Mouse (Mus musculus): ENCODE data around the gene Tet3. TPM values are rescaled to one million over a fixed set of nuclear protein-coding genes. Genes with fewer than 3 reads are reported as not detected.

Gene Tet3
- polyA plus RNA-seq, 1 experiment, result 2.0 TPM

DNA sequence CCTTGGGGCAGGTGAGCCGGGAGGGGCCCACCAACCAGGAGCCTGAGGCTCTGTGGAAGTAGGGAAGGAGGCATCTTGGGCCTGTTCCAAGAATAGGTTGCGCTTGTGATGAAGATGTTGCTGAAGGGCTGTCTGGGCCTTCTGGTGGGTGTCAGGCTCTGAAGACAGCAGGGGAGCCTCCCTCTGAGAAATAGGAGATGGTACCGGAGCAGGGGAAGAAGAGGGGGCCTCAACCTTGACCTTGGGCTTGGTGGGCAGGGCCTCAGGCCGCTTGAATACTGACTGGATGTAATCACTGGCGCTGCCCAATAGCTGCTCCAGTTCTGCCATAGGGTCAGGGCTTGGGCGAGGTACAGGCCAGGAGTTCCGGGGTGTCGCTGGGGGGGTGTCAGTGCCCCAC, 55.4 kb downstream of the Tet3 start:
- no peak for TF ChIP-seq POLR2A (IDR thresholded peaks at IDR 0.05; ENCODE audit: control insufficient read depth, low read depth, low read length)
- TF ChIP-seq CTCF (IDR thresholded peaks at IDR 0.05; ENCODE audit: control insufficient read depth, insufficient read depth, insufficient replicate concordance, low read depth, low read length), result no peak
- H3K36me3 ChIP-seq (ENCODE audit: control insufficient read depth, insufficient read depth, low read length), result no peaks in the 10 kb centered on the region
- H3K4me3 ChIP-seq (ENCODE audit: control insufficient read depth, low read depth, low read length), result no peak overlapping the region
- H3K27me3 ChIP-seq (ENCODE audit: control insufficient read depth, insufficient read depth, low read length), result no peaks in the 10 kb centered on the region
- H3K4me1 ChIP-seq (ENCODE audit: control insufficient read depth, insufficient read depth, low read length), result no peaks in the 10 kb centered on the region
- H3K27ac ChIP-seq (ENCODE audit: control insufficient read depth, insufficient read depth, low read depth, low read length), result no peak overlapping the region

DNA sequence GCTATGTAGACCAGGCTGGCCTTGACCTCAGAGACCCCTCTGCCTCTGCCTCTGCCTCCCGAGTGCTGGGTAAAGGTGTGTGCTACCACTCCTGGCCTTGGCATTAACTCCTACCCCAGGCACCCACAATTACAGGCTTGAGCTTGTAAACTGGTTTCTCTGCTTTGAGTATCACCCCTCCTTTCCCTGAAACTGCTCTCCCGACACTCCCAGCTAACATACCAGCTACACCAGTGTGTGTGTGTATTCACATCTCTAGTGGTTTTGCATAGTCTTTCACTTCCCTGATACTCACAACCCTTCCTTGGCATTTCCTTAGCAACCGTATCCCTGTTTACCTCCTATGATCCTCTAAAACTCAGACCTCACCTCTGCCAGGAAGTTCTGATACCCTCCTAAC, 59.1 kb downstream of the Tet3 start:
- no peak overlapping the region for H3K27ac ChIP-seq (ENCODE audit: control insufficient read depth, insufficient read depth, low read depth, low read length)
- no peaks in the 10 kb centered on the region for H3K27me3 ChIP-seq (ENCODE audit: control insufficient read depth, insufficient read depth, low read length)
- H3K36me3 ChIP-seq (ENCODE audit: control insufficient read depth, insufficient read depth, low read length), result no peaks in the 10 kb centered on the region
- no peak overlapping the region for H3K4me3 ChIP-seq (ENCODE audit: control insufficient read depth, low read depth, low read length)
- no peak for TF ChIP-seq POLR2A (IDR thresholded peaks at IDR 0.05; ENCODE audit: control insufficient read depth, low read depth, low read length)
- no peak for TF ChIP-seq CTCF (IDR thresholded peaks at IDR 0.05; ENCODE audit: control insufficient read depth, insufficient read depth, insufficient replicate concordance, low read depth, low read length)
- H3K4me1 ChIP-seq (ENCODE audit: control insufficient read depth, insufficient read depth, low read length), result no peaks in the 10 kb centered on the region

GRCm38 (mm10) chr6:83397728-83398127, 61.2 kb downstream of the Tet3 start:
- no peaks in the 10 kb centered on the region for H3K36me3 ChIP-seq (ENCODE audit: control insufficient read depth, insufficient read depth, low read length)

GRCm38 (mm10) chr6:83396711-83397110, 62.2 kb downstream of the Tet3 start:
- no peaks in the 10 kb centered on the region for H3K27me3 ChIP-seq (ENCODE audit: control insufficient read depth, insufficient read depth, low read length)
- no peak overlapping the region for H3K4me3 ChIP-seq (ENCODE audit: control insufficient read depth, low read depth, low read length)
- H3K36me3 ChIP-seq (ENCODE audit: control insufficient read depth, insufficient read depth, low read length), result no peaks in the 10 kb centered on the region
- H3K4me1 ChIP-seq (ENCODE audit: control insufficient read depth, insufficient read depth, low read length), result no peaks in the 10 kb centered on the region
- H3K27ac ChIP-seq (ENCODE audit: control insufficient read depth, insufficient read depth, low read depth, low read length), result no peak overlapping the region
- TF ChIP-seq POLR2A (IDR thresholded peaks at IDR 0.05; ENCODE audit: control insufficient read depth, low read depth, low read length) (no peak), CTCF (IDR thresholded peaks at IDR 0.05; ENCODE audit: control insufficient read depth, insufficient read depth, insufficient replicate concordance, low read depth, low read length) (no peak)

More at GRCm38 (mm10) chr6:83397728-83398127, 61.2 kb downstream of the Tet3 start:
- H3K27me3 ChIP-seq (ENCODE audit: control insufficient read depth, insufficient read depth, low read length), result no peaks in the 10 kb centered on the region
- H3K27ac ChIP-seq (ENCODE audit: control insufficient read depth, insufficient read depth, low read depth, low read length), result no peak overlapping the region
- TF ChIP-seq POLR2A (IDR thresholded peaks at IDR 0.05; ENCODE audit: control insufficient read depth, low read depth, low read length) (no peak), CTCF (IDR thresholded peaks at IDR 0.05; ENCODE audit: control insufficient read depth, insufficient read depth, insufficient replicate concordance, low read depth, low read length) (no peak)
- no peak overlapping the region for H3K4me3 ChIP-seq (ENCODE audit: control insufficient read depth, low read depth, low read length)
- H3K4me1 ChIP-seq (ENCODE audit: control insufficient read depth, insufficient read depth, low read length), result no peaks in the 10 kb centered on the region

- H3K27ac ChIP-seq (ENCODE audit: control insufficient read depth, insufficient read depth, low read depth, low read length), result no peak overlapping the region
- H3K4me3 ChIP-seq (ENCODE audit: control insufficient read depth, low read depth, low read length), result no peak overlapping the region
- H3K36me3 ChIP-seq (ENCODE audit: control insufficient read depth, insufficient read depth, low read length), result no peaks in the 10 kb centered on the region
- H3K27me3 ChIP-seq (ENCODE audit: control insufficient read depth, insufficient read depth, low read length), result no peaks in the 10 kb centered on the region
- no peaks in the 10 kb centered on the region for H3K4me1 ChIP-seq (ENCODE audit: control insufficient read depth, insufficient read depth, low read length)
- no peak for TF ChIP-seq POLR2A (IDR thresholded peaks at IDR 0.05; ENCODE audit: control insufficient read depth, low read depth, low read length)
- TF ChIP-seq CTCF (IDR thresholded peaks at IDR 0.05; ENCODE audit: control insufficient read depth, insufficient read depth, insufficient replicate concordance, low read depth, low read length), result no peak
These were observed 63.2 kb downstream of the Tet3 start for GRCm38 (mm10) chr6:83395544-83396229.

GRCm38 (mm10) chr6:83394122-83394521, 64.8 kb downstream of the Tet3 start:
- Histone ChIP-seq H3K4me1 (ENCODE audit: control insufficient read depth, insufficient read depth, low read length) (no peaks in the 10 kb centered on the region), H3K27ac (ENCODE audit: control insufficient read depth, insufficient read depth, low read depth, low read length) (no peak overlapping the region), H3K36me3 (ENCODE audit: control insufficient read depth, insufficient read depth, low read length) (no peaks in the 10 kb centered on the region), H3K4me3 (ENCODE audit: control insufficient read depth, low read depth, low read length) (no peak overlapping the region), H3K27me3 (ENCODE audit: control insufficient read depth, insufficient read depth, low read length) (no peaks in the 10 kb centered on the region)
- TF ChIP-seq CTCF (IDR thresholded peaks at IDR 0.05; ENCODE audit: control insufficient read depth, insufficient read depth, insufficient replicate concordance, low read depth, low read length) (no peak), POLR2A (IDR thresholded peaks at IDR 0.05; ENCODE audit: control insufficient read depth, low read depth, low read length) (no peak)

DNA sequence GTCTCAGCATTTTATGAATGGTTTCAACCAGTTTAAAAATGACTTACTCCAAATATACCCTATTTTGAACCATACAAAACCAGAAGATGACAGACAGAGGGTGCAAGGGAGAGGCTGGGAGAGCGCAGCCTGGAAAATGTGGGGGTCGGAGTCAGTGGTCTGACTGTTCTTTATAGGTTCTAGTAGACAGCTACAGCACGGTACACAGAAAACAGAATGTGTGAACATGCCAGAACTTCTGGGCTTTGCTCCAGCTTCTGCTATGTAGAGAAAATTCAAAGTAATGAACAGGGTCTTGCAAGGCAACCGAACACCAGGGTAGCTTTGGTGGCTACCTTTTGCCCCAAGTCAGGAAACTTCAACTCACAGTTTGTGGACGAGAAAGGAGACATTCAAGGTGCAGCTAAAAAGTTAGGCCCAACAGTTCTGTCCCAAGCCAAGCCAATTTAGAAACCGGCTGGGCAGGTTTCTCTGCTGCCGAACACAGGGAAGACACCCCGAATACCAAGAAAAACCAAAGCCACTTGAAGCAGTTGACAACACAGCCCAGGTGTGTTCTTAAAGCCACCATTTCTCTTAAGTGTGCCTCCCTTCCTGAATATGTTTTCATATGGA, 66.6 kb downstream of the Tet3 start:
- Histone ChIP-seq H3K27ac (ENCODE audit: control insufficient read depth, insufficient read depth, low read depth, low read length) (no peak overlapping the region), H3K27me3 (ENCODE audit: control insufficient read depth, insufficient read depth, low read length) (no peaks in the 10 kb centered on the region), H3K4me1 (ENCODE audit: control insufficient read depth, insufficient read depth, low read length) (no peaks in the 10 kb centered on the region), H3K4me3 (ENCODE audit: control insufficient read depth, low read depth, low read length) (no peak overlapping the region), H3K36me3 (ENCODE audit: control insufficient read depth, insufficient read depth, low read length) (no peaks in the 10 kb centered on the region)
- TF ChIP-seq CTCF (IDR thresholded peaks at IDR 0.05; ENCODE audit: control insufficient read depth, insufficient read depth, insufficient replicate concordance, low read depth, low read length), result no peak
